Mouse (Mus musculus) ES-E14 (cell line): ENCODE results near the gene Cd8b1. TPM values are rescaled to one million over a fixed set of nuclear protein-coding genes. Genes with fewer than 3 reads are reported as not detected.

Experiments
- DNase-seq: peaks from one replicate; pipeline ENCODE4 v3.0.0-alpha.2; 2013; ENCODE audit warnings: low read depth, low spot score
- H3K27ac ChIP-seq: 2 replicates; pipeline ENCODE4 v1.5.1; 2012; ENCODE audit warnings: low read depth, mild to moderate bottlenecking, low read length, moderate library complexity, mixed read lengths; ENCODE audit not compliant: poor library complexity, insufficient read depth, severe bottlenecking
- H3K36me3 ChIP-seq: 2 replicates; pipeline ENCODE4 v1.6.1; 2012; ENCODE audit warnings: mild to moderate bottlenecking, low read length, moderate library complexity, mixed read lengths; ENCODE audit not compliant: control insufficient read depth, poor library complexity, insufficient read depth, severe bottlenecking
- H3K4me1 ChIP-seq, 2 experiments: fragments of 150-350 bp in 1 of 2; sonication (generic) in 1 of 2; 2 replicates each; pipeline ENCODE4 v1.6.1; 2012; ENCODE audit warnings: low read length in 2 of 2, mild to moderate bottlenecking in 1 of 2, mixed read lengths in 1 of 2; ENCODE audit not compliant: control insufficient read depth in 2 of 2, insufficient read depth in 2 of 2, poor library complexity in 1 of 2
- H3K4me3 ChIP-seq, 2 experiments: fragments of 150-350 bp in 1 of 2; sonication (generic) in 1 of 2; 2 replicates each; pipeline ENCODE4 v1.5.1; 2012; ENCODE audit warnings: low read length in 2 of 2, low read depth in 1 of 2, mild to moderate bottlenecking in 1 of 2, mixed read lengths in 1 of 2; ENCODE audit not compliant: insufficient read depth in 1 of 2, poor library complexity in 1 of 2, severe bottlenecking in 1 of 2
- H3K9ac ChIP-seq: 2 replicates; pipeline ENCODE4 v1.6.1; 2012; ENCODE audit warnings: low read depth, mild to moderate bottlenecking, low read length, mixed read lengths; ENCODE audit not compliant: poor library complexity, insufficient read depth, severe bottlenecking
- H3K9me3 ChIP-seq: fragments of 150-350 bp; sonication (generic); 2 replicates; pipeline ENCODE4 v1.6.1; 2012; ENCODE audit warnings: low read depth, mild to moderate bottlenecking, low read length; ENCODE audit not compliant: control insufficient read depth, insufficient read depth
- CHD2 ChIP-seq: IDR thresholded peaks from 2 replicates; pipeline ENCODE4 v1.6.1; 2014; ENCODE audit warnings: mild to moderate bottlenecking, low read depth, low read length, inconsistent platforms
- HCFC1 ChIP-seq: IDR thresholded peaks from 2 replicates; pipeline ENCODE4 v1.6.1; 2012; ENCODE audit warnings: low read length, inconsistent platforms, borderline replicate concordance; ENCODE audit not compliant: insufficient read depth
- MAFK ChIP-seq: IDR thresholded peaks from 2 replicates; pipeline ENCODE4 v1.6.1; 2014; ENCODE audit warnings: mild to moderate bottlenecking, low read depth, low read length, inconsistent platforms; ENCODE audit not compliant: insufficient read depth
- ZC3H11A ChIP-seq: IDR thresholded peaks from 2 replicates; pipeline ENCODE4 v1.6.1; 2012; ENCODE audit warnings: low read depth, mild to moderate bottlenecking, inconsistent platforms, low read length, borderline replicate concordance
- ZNF384 ChIP-seq: IDR thresholded peaks from 2 replicates; pipeline ENCODE4 v1.6.1; 2012; ENCODE audit warnings: low read depth, low read length, inconsistent platforms
- in situ Hi-C, 2 experiments: fragments of 600-800 bp; cut with MboI; formaldehyde crosslinking; loops; one replicate each; pipeline ENCODE4 v1.15.1; 2025; ENCODE audit warnings: low sequenced_read_pairs in 2 of 2, inconsistent platforms in 1 of 2; ENCODE audit not compliant: unreplicated experiment in 2 of 2
- total RNA-seq: library from RNA; depleted of rRNA; stranded (reverse); fragments of 300-350 nt; gene quantifications from 2 replicates; pipeline ENCODE4 v1.2.3, GENCODE M21; 2012; rRNA removed

Cd8b1 gene
- total RNA-seq, 1 experiment = not detected

GRCm38 (mm10) chr6:71376711-71377110, 54.1 kb downstream of the Cd8b1 start:
- DNase-seq = no peak
- TF ChIP-seq MAFK (no peak), HCFC1 (no peak), ZNF384 (no peak), ZC3H11A (no peak), CHD2 (no peak)
- Histone ChIP-seq H3K27ac (no peak overlapping the region), H3K36me3 (no peaks in the 10 kb centered on the region), H3K4me1 (no peaks in the 10 kb centered on the region), H3K9ac (no peak overlapping the region), H3K4me3 (no peak overlapping the region), H3K9me3 (no peaks in the 10 kb centered on the region)
- in situ Hi-C loops = no loop called here

DNA sequence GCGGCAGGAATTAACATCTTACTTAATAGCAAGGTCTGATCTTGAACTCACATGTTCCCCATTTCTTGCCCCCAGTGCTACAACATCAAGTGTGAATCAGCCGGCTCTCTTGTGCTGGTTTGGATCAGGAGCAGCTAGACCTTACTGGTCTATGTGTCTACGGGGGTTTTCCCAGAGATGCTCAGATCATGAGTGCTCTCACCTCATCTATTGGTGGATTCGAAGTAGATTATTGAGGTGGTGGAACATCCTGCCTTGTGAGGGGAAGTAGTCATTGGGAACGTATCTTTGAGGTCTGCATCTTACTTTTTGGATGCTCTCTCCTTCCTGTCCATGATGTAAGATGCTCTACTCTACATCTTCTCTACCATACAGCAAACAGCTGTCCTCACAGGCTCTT, 59.1 kb downstream of the Cd8b1 start:
- Histone ChIP-seq H3K4me1 (no peaks in the 10 kb centered on the region), H3K9ac (no peak overlapping the region), H3K27ac (no peak overlapping the region), H3K36me3 (no peaks in the 10 kb centered on the region), H3K4me3 (no peak overlapping the region), H3K9me3 (no peaks in the 10 kb centered on the region)
- no peak for DNase-seq
- TF ChIP-seq ZC3H11A = no peak
- TF ChIP-seq CHD2 = no peak
- TF ChIP-seq HCFC1 = no peak
- no peak for TF ChIP-seq MAFK
- no peak for TF ChIP-seq ZNF384
- in situ Hi-C loops = no loop called here

Other genes with a start within 250 kb of the Cd8b1 start
- gene Thnsl2, start 178.3 kb upstream of the Cd8b1 start, total RNA-seq = 4.5 and 5.2 TPM in 2 replicates
- gene Fabp1, start 123.0 kb upstream of the Cd8b1 start, total RNA-seq = not detected in 2 replicates
- gene Krcc1, start 51.1 kb upstream of the Cd8b1 start, total RNA-seq = 13.2 and 19.2 TPM in 2 replicates
- 4.2 and 6.8 TPM in 2 replicates for gene Smyd1, start 555 bp upstream of the Cd8b1 start, total RNA-seq
- gene Cd8a, start 50.6 kb downstream of the Cd8b1 start, total RNA-seq = 0.13 and 0.32 TPM in 2 replicates
- gene Rmnd5a, start 117.8 kb downstream of the Cd8b1 start, total RNA-seq = 44.6 and 52.3 TPM in 2 replicates
- gene Rnf103, start 171.1 kb downstream of the Cd8b1 start, total RNA-seq = 4.7 and 7.3 TPM in 2 replicates
- gene Chmp3, start 221.0 kb downstream of the Cd8b1 start, total RNA-seq = 42.6 and 55.8 TPM in 2 replicates